Mouse (Mus musculus) heart, adult 2 months (tissue): ENCODE measurements around the gene Olfr317.

ENCODE experiments used
- CTCF ChIP-seq: fragments of 200-600 bp; IDR thresholded peaks from 2 replicates; pipeline ENCODE4 v1.8.1; 2022; ENCODE audit warnings: antibody characterized with exemption, mild to moderate bottlenecking, moderate library complexity
- POLR2A ChIP-seq: fragments of 200-500 bp; IDR thresholded peaks from 2 replicates; pipeline ENCODE4 v1.6.1; 2011; ENCODE audit warnings: mild to moderate bottlenecking, low read depth, low read length, control low read depth; ENCODE audit not compliant: insufficient read depth

- TF ChIP-seq POLR2A (no peak), CTCF (no peak)
Measured at GRCm38 (mm10) chr11:58752434-58752833, 13.4 kb upstream of the Olfr317 start, which contains the start of gene Olfr316.
